Mouse (Mus musculus) MEL (cell line): ENCODE measurements around the gene Il1rapl2. TPM values are rescaled to one million over a fixed set of nuclear protein-coding genes. Genes with fewer than 3 reads are reported as not detected.

Experiments used
- DNase-seq: peaks from one replicate; pipeline ENCODE4 v3.0.0; 2011; ENCODE audit warnings: low read depth, low spot score
- H3K27ac ChIP-seq: 2 replicates; pipeline ENCODE4 v1.5.1; 2012; ENCODE audit warnings: low read depth, mild to moderate bottlenecking, control low read depth, low read length, moderate library complexity; ENCODE audit not compliant: control insufficient read depth
- H3K27me3 ChIP-seq, 2 experiments: fragments of 150-350 bp in 1 of 2; sonication (generic) in 1 of 2; 2 replicates each; pipeline ENCODE4 v1.6.1; 2012; ENCODE audit warnings: low read length in 2 of 2, mild to moderate bottlenecking in 2 of 2, improper control_type of control experiment in 1 of 2, moderate library complexity in 1 of 2; ENCODE audit not compliant: insufficient read depth in 2 of 2, control insufficient read depth in 1 of 2
- H3K36me3 ChIP-seq, 2 experiments: 2 replicates each; pipeline ENCODE4 v1.6.1; 2012 to 2014; ENCODE audit warnings: low read length in 2 of 2, improper control_type of control experiment in 1 of 2, inconsistent platforms in 1 of 2, mild to moderate bottlenecking in 1 of 2; ENCODE audit not compliant: insufficient read depth in 2 of 2, control insufficient read depth in 1 of 2
- H3K4me1 ChIP-seq, 2 experiments: fragments of 150-350 bp in 1 of 2; sonication (generic) in 1 of 2; 2 replicates each; pipeline ENCODE4 v1.6.1; 2012; ENCODE audit warnings: low read length in 2 of 2, improper control_type of control experiment in 1 of 2, mild to moderate bottlenecking in 1 of 2; ENCODE audit not compliant: insufficient read depth in 2 of 2, control insufficient read depth in 1 of 2
- H3K4me3 ChIP-seq, 2 experiments: fragments of 150-350 bp in 1 of 2; sonication (generic) in 1 of 2; 2 replicates each; pipeline ENCODE4 v1.5.1; 2012; ENCODE audit warnings: low read depth in 2 of 2, low read length in 2 of 2, mild to moderate bottlenecking in 2 of 2, moderate library complexity in 2 of 2, control low read depth in 1 of 2, improper control_type of control experiment in 1 of 2; ENCODE audit not compliant: control insufficient read depth in 1 of 2, insufficient read depth in 1 of 2
- H3K79me2 ChIP-seq: 2 replicates; pipeline ENCODE4 v1.6.1; 2012; ENCODE audit warnings: mild to moderate bottlenecking, low read length, moderate library complexity; ENCODE audit not compliant: control insufficient read depth, poor library complexity, insufficient read depth
- H3K9ac ChIP-seq: 2 replicates; pipeline ENCODE4 v1.6.1; 2012; ENCODE audit warnings: low read depth, mild to moderate bottlenecking, control low read depth, low read length, moderate library complexity; ENCODE audit not compliant: control insufficient read depth, poor library complexity, severe bottlenecking
- H3K9me3 ChIP-seq: fragments of 150-350 bp; sonication (generic); replicated peaks from 2 replicates; pipeline ENCODE4 v1.6.1; 2012; ENCODE audit warnings: mild to moderate bottlenecking, low read length, improper control_type of control experiment, moderate library complexity; ENCODE audit not compliant: insufficient read depth
- BHLHE40 ChIP-seq: IDR thresholded peaks from 2 replicates; pipeline ENCODE4 v1.6.1; 2012; ENCODE audit warnings: low read depth, mild to moderate bottlenecking, inconsistent platforms, low read length, improper control_type of control experiment, borderline replicate concordance
- CTCF ChIP-seq, 3 experiments: IDR thresholded peaks in 2 of 3; conservative IDR thresholded peaks in 1 of 3; 2 replicates each; pipeline ENCODE4 v1.5.1; 2011 to 2012; ENCODE audit warnings: low read length in 3 of 3, low read depth in 2 of 3, mild to moderate bottlenecking in 2 of 3, improper control_type of control experiment in 1 of 3, inconsistent platforms in 1 of 3, mixed read lengths in 1 of 3, moderate library complexity in 1 of 3; ENCODE audit not compliant: control insufficient read depth in 1 of 3, insufficient read depth in 1 of 3, poor library complexity in 1 of 3, severe bottlenecking in 1 of 3
- EP300 ChIP-seq, 2 experiments: IDR thresholded peaks; 2 replicates each; pipeline ENCODE4 v1.6.1; 2011; ENCODE audit warnings: improper control_type of control experiment in 2 of 2, low read length in 2 of 2, low read depth in 1 of 2, mild to moderate bottlenecking in 1 of 2
- GATA1 ChIP-seq: IDR thresholded peaks from 2 replicates; pipeline ENCODE4 v1.6.1; 2011; ENCODE audit warnings: low read depth, low read length, improper control_type of control experiment
- HCFC1 ChIP-seq: IDR thresholded peaks from 2 replicates; pipeline ENCODE4 v1.6.1; 2012; ENCODE audit warnings: low read depth, mild to moderate bottlenecking, inconsistent platforms, low read length, improper control_type of control experiment, moderate library complexity
- KAT2A ChIP-seq: conservative IDR thresholded peaks from 2 replicates; pipeline ENCODE4 v1.6.1; 2012; ENCODE audit warnings: low read depth, low read length, improper control_type of control experiment, inconsistent platforms
- MEF2A ChIP-seq: IDR thresholded peaks from 2 replicates; pipeline ENCODE4 v1.6.1; 2014; ENCODE audit warnings: low read depth, mild to moderate bottlenecking, inconsistent platforms, low read length, improper control_type of control experiment; ENCODE audit not compliant: poor library complexity, insufficient replicate concordance, severe bottlenecking; ENCODE audit errors: extremely low read depth
- MXI1 ChIP-seq: IDR thresholded peaks from 2 replicates; pipeline ENCODE4 v1.6.1; 2011; ENCODE audit warnings: mild to moderate bottlenecking, low read depth, low read length, improper control_type of control experiment
- MYC ChIP-seq: IDR thresholded peaks from 2 replicates; pipeline ENCODE4 v1.6.1; 2011; ENCODE audit warnings: low read depth, mild to moderate bottlenecking, low read length, improper control_type of control experiment, moderate library complexity
- RAD21 ChIP-seq: IDR thresholded peaks from 2 replicates; pipeline ENCODE4 v1.6.1; 2011; ENCODE audit warnings: mild to moderate bottlenecking, low read depth, low read length, improper control_type of control experiment
- SIN3A ChIP-seq: IDR thresholded peaks from 2 replicates; pipeline ENCODE4 v1.6.1; 2012; ENCODE audit warnings: low read length, improper control_type of control experiment, inconsistent platforms
- SMC3 ChIP-seq: IDR thresholded peaks from 2 replicates; pipeline ENCODE4 v1.6.1; 2011; ENCODE audit warnings: low read depth, low read length, improper control_type of control experiment
- TAL1 ChIP-seq: IDR thresholded peaks from 2 replicates; pipeline ENCODE4 v1.6.1; 2012; ENCODE audit warnings: mild to moderate bottlenecking, inconsistent platforms, low read length, moderate library complexity, mixed read lengths
- TCF12 ChIP-seq: IDR thresholded peaks from 2 replicates; pipeline ENCODE4 v1.6.1; 2014; ENCODE audit warnings: low read depth, mild to moderate bottlenecking, inconsistent platforms, low read length, improper control_type of control experiment, moderate library complexity
- UBTF ChIP-seq: IDR thresholded peaks from 2 replicates; pipeline ENCODE4 v1.6.1; 2012; ENCODE audit warnings: low read depth, mild to moderate bottlenecking, inconsistent platforms, low read length, improper control_type of control experiment, moderate library complexity, borderline replicate concordance; ENCODE audit not compliant: insufficient read depth
- ZC3H11A ChIP-seq: IDR thresholded peaks from 2 replicates; pipeline ENCODE4 v1.6.1; 2012; ENCODE audit warnings: low read depth, mild to moderate bottlenecking, inconsistent platforms, low read length, improper control_type of control experiment
- ZKSCAN1 ChIP-seq: IDR thresholded peaks from 2 replicates; pipeline ENCODE4 v1.6.1; 2012; ENCODE audit warnings: low read depth, mild to moderate bottlenecking, inconsistent platforms, low read length, improper control_type of control experiment, moderate library complexity
- ZNF384 ChIP-seq: IDR thresholded peaks from 2 replicates; pipeline ENCODE4 v1.6.1; 2012; ENCODE audit warnings: low read depth, mild to moderate bottlenecking, inconsistent platforms, low read length, improper control_type of control experiment
- polyA plus RNA-seq, 2 experiments: library from polyadenylated mRNA; stranded (reverse) in 1 of 2; unstranded in 1 of 2; fragments of >175 nt in 1 of 2; fragments of >200 nt in 1 of 2; gene quantifications; 2 replicates each; pipeline versions ENCODE4 v1.2.1 to v1.2.4; 2012; ENCODE audit warnings: low replicate concordance in 2 of 2, low read depth in 1 of 2; ENCODE audit not compliant: insufficient read length in 2 of 2, insufficient read depth in 1 of 2, missing spikeins in 1 of 2
- total RNA-seq: library from RNA; depleted of rRNA; stranded (reverse); fragments of 300-350 nt; gene quantifications from 2 replicates; pipeline ENCODE4 v1.2.3, GENCODE M21; 2012

The Il1rapl2 gene
- total and polyA plus RNA-seq, 3 experiments: not detected

GRCm38 (mm10) chrX:137620697-137621096 is 50.3 kb downstream of the Il1rapl2 start:
- Histone ChIP-seq H3K9ac (no peak overlapping the region), H3K27me3 (no peaks in the 10 kb centered on the region), H3K36me3 (no peaks in the 10 kb centered on the region), H3K9me3 (no peaks in the 10 kb centered on the region), H3K79me2 (no peaks in the 10 kb centered on the region), H3K27ac (no peak overlapping the region), H3K4me1 (no peaks in the 10 kb centered on the region), H3K4me3 (no peak overlapping the region)
- TF ChIP-seq SIN3A: no peak
- TF ChIP-seq SMC3: no peak
- TF ChIP-seq BHLHE40: no peak
- TF ChIP-seq TAL1: no peak
- no peak for TF ChIP-seq KAT2A
- TF ChIP-seq MXI1: no peak
- no peak for DNase-seq

GRCm38 (mm10) chrX:137667011-137667410 is 96.6 kb downstream of the Il1rapl2 start:
- peak; percentile 46 for DNase-seq
- no peak overlapping the region for H3K27ac ChIP-seq
- H3K9ac ChIP-seq: no peak overlapping the region
- no peaks in the 10 kb centered on the region for H3K9me3 ChIP-seq
- no peaks in the 10 kb centered on the region for H3K36me3 ChIP-seq
- no peaks in the 10 kb centered on the region for H3K79me2 ChIP-seq
- no peaks in the 10 kb centered on the region for H3K4me1 ChIP-seq
- no peak overlapping the region for H3K4me3 ChIP-seq
- TF ChIP-seq GATA1: no peak
- TF ChIP-seq EP300 (IDR thresholded peaks at IDR 0.05; ENCODE audit: low read depth in 1 of 2, low read length in 2 of 2): no peak
- peak; percentile 29; the same call in 1 of the 2 replicates for TF ChIP-seq ZC3H11A
- no peak for TF ChIP-seq MEF2A
- TF ChIP-seq KAT2A: no peak
- TF ChIP-seq CTCF (IDR thresholded peaks at IDR 0.05 in 2 of 3, conservative IDR thresholded peaks at IDR 0.05 in 1 of 3; ENCODE audit: control insufficient read depth in 1 of 3, insufficient read depth in 1 of 3, low read depth in 2 of 3, low read length in 3 of 3, poor library complexity in 1 of 3, severe bottlenecking in 1 of 3): peak; percentile 11 to 63 (median 35); a peak in 4 of 6 replicates
- no peak for TF ChIP-seq MYC
- peak; percentile 58 for TF ChIP-seq RAD21
- TF ChIP-seq TCF12: no peak
- TF ChIP-seq HCFC1: no peak
- no peak for TF ChIP-seq TAL1
- no peak for TF ChIP-seq MXI1
- no peak for TF ChIP-seq ZKSCAN1
- peak; percentile 79 for TF ChIP-seq SMC3
- no peak for TF ChIP-seq UBTF
- no peak for TF ChIP-seq BHLHE40
- TF ChIP-seq ZNF384: peak; percentile 83
- H3K27me3 ChIP-seq: no peaks in the 10 kb centered on the region
